Mouse (Mus musculus): Measurements from ENCODE around the gene Trappc2l. TPM values are rescaled to one million over a fixed set of nuclear protein-coding genes. Genes with fewer than 3 reads are reported as not detected.
A peak's percentile ranks its signal among the peaks of the same experiment; 100 is the strongest.

The Trappc2l gene
- polyA plus RNA-seq (2015; fragmentation: Nextera tagmentation; extraction: Ambion mirVana) = 29.3 and 30.7 TPM in 2 replicates

GRCm38 (mm10) chr8:122611295-122612133 lies at the start of gene Trappc2l, which contains the start of gene Galns:
Gene Trappc2l, plus strand, starts transcription at chr8:122611640.
Gene Galns, minus strand, starts transcription at chr8:122611463.
- H3K9me3 ChIP-seq (ENCODE audit: low read length) = no peaks in the 10 kb centered on the region
- H3K27ac ChIP-seq (ENCODE audit: low read depth) = peak within 1 kb of the TSS; percentile 93
- H3K4me3 ChIP-seq (ENCODE audit: low read depth, low read length) = peak within 1 kb of the TSS; percentile 72
- TF ChIP-seq CTCF (IDR thresholded peaks at IDR 0.05; ENCODE audit: low read depth) (peak; percentile 75), EP300 (IDR thresholded peaks at IDR 0.05; ENCODE audit: low read depth) (no peak)
- peaks cover 24% of the 10 kb centered on the region for H3K4me1 ChIP-seq (ENCODE audit: insufficient read depth)
- H3K4me2 ChIP-seq (ENCODE audit: low read depth, low read length) = peak within 1 kb of the TSS; percentile 99
- WGBS (ENCODE audit: insufficient replicate concordance) = 0% methylated on average over 32 of the region's 57 CpGs
- DNase-seq (peak; percentile 99), ATAC-seq (peak; percentile 96)
- H3K9ac ChIP-seq (replicated peaks) = peak within 1 kb of the TSS; percentile 85
- no peaks in the 10 kb centered on the region for H3K27me3 ChIP-seq (ENCODE audit: insufficient read depth, low read length)
- peaks cover 7% of the 10 kb centered on the region for H3K36me3 ChIP-seq (replicated peaks; ENCODE audit: insufficient read depth, low read length)

- H3K4me3 ChIP-seq (ENCODE audit: low read depth, low read length) = no peak overlapping the region
- H3K4me1 ChIP-seq (ENCODE audit: insufficient read depth) = peaks cover 28% of the 10 kb centered on the region
- H3K9ac ChIP-seq (replicated peaks) = no peak overlapping the region
- peak overlapping the region; percentile 27; the same call in 1 of the 2 replicates for H3K4me2 ChIP-seq (ENCODE audit: low read depth, low read length)
- peak overlapping the region; percentile 71 for H3K27ac ChIP-seq (ENCODE audit: low read depth)
- TF ChIP-seq CTCF (IDR thresholded peaks at IDR 0.05; ENCODE audit: low read depth) (no peak), EP300 (IDR thresholded peaks at IDR 0.05; ENCODE audit: low read depth) (no peak)
- DNase-seq (peak; percentile 14), ATAC-seq (no peak)
- WGBS (ENCODE audit: insufficient replicate concordance) = 69% methylated on average over 25 of the region's 25 CpGs
- no peaks in the 10 kb centered on the region for H3K27me3 ChIP-seq (ENCODE audit: insufficient read depth, low read length)
- no peaks in the 10 kb centered on the region for H3K9me3 ChIP-seq (ENCODE audit: low read length)
- H3K36me3 ChIP-seq (replicated peaks; ENCODE audit: insufficient read depth, low read length) = peaks cover 3% of the 10 kb centered on the region
Observed at GRCm38 (mm10) chr8:122564363-122565352, 46.8 kb upstream of the Trappc2l start.

DNA sequence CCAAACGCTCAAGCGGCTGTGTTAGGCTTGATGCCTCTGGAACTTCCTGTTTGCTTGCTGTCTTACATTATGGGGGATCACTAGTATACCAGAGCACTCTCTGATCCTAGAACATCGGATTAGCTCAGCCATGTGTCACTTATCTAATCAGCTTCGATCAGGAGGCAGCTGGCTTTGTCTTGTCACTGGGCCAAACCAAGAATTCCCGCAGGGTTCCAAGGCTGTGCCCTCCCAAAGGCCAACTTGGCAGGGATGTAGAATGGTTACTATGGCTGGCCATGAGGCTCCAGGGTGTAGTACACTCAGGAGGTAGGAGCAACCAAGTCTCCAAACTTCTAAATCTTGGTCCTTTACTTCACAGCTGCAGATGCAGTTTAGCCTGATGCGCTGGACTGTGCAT lies 44.7 kb upstream of the Trappc2l start:
- Histone ChIP-seq H3K9ac (replicated peaks) (peak overlapping the region; percentile 94), H3K27me3 (ENCODE audit: insufficient read depth, low read length) (no peaks in the 10 kb centered on the region), H3K4me3 (ENCODE audit: low read depth, low read length) (peak overlapping the region; percentile 87)

DNA sequence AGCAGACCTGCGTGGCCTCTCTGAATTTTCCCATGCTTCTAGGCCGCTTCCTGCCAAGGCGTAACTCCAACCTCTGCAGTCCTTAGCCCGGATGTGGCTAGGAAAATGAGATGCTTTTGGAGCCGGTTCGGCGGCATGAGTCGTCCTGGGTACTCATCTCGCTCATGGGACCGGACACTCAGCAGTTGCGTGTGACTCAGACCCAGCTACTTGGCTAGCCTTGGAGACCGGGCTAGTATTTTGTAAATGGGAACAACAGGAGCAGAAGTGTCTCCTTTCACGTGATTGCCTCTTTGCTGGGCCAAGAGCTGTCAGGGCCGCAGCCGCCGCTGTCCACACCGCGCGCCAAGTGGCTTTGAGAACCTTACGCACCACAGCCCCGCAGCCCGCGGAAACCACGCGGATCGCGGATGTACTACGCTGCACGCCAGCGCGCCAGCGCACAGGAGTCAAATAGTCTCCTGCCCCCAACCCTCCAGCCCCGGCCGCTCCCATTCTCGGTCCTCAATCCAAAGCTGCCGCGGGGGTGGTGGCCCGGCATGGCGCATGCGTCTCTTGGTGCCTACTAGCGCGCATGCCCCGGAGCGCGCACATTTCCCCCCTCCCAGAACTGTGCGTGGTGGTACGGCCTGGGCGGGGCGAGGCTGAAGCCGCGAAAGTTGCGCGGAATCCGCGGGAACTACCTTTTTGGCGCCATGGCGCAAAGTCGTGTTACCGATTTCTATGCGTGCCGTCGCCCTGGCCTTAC lies 43.9 kb upstream of the Trappc2l start, which contains the start of gene Cdt1:
Cdt1 (plus strand) TSS at position 655 of the 748 bp plus-strand sequence.
- no peaks in the 10 kb centered on the region for H3K9me3 ChIP-seq (ENCODE audit: low read length)
- WGBS (ENCODE audit: insufficient replicate concordance) = under 1% methylated on average over 61 of the region's 62 CpGs
- peaks cover 25% of the 10 kb centered on the region for H3K4me1 ChIP-seq (ENCODE audit: insufficient read depth)
- peaks cover 31% of the 10 kb centered on the region for H3K36me3 ChIP-seq (replicated peaks; ENCODE audit: insufficient read depth, low read length)
- DNase-seq (peak; percentile 97), ATAC-seq (peak; percentile 95)
- peak within 1 kb of the TSS; percentile 89 for H3K4me2 ChIP-seq (ENCODE audit: low read depth, low read length)
- TF ChIP-seq CTCF (IDR thresholded peaks at IDR 0.05; ENCODE audit: low read depth) (no peak), EP300 (IDR thresholded peaks at IDR 0.05; ENCODE audit: low read depth) (0 out of 2 replicates have a peak, but pooled peaks have one; percentile 57)
- peak within 1 kb of the TSS; percentile 87 for H3K4me3 ChIP-seq (ENCODE audit: low read depth, low read length)
- H3K27ac ChIP-seq (ENCODE audit: low read depth) = peak within 1 kb of the TSS; percentile 95
- H3K9ac ChIP-seq (replicated peaks) = peak within 1 kb of the TSS; percentile 94
- no peaks in the 10 kb centered on the region for H3K27me3 ChIP-seq (ENCODE audit: insufficient read depth, low read length)

More for the DNA sequence above, 44.7 kb upstream of the Trappc2l start:
- no peak for DNase-seq
- H3K4me2 ChIP-seq (ENCODE audit: low read depth, low read length) = peak overlapping the region; percentile 89
- H3K27ac ChIP-seq (ENCODE audit: low read depth) = peak overlapping the region; percentile 95
- no peak for ATAC-seq
- peaks cover 25% of the 10 kb centered on the region for H3K4me1 ChIP-seq (ENCODE audit: insufficient read depth)
- H3K36me3 ChIP-seq (replicated peaks; ENCODE audit: insufficient read depth, low read length) = peaks cover 23% of the 10 kb centered on the region
- TF ChIP-seq EP300 (IDR thresholded peaks at IDR 0.05; ENCODE audit: low read depth) = no peak
- TF ChIP-seq CTCF (IDR thresholded peaks at IDR 0.05; ENCODE audit: low read depth) = no peak
- WGBS (ENCODE audit: insufficient replicate concordance) = 21% methylated on average over 6 of the region's 6 CpGs
- no peaks in the 10 kb centered on the region for H3K9me3 ChIP-seq (ENCODE audit: low read length)

- no peak for DNase-seq
Observed at GRCm38 (mm10) chr8:122568109-122568504, 43.3 kb upstream of the Trappc2l start.

More at GRCm38 (mm10) chr8:122568109-122568504, 43.3 kb upstream of the Trappc2l start:
- Histone ChIP-seq H3K27ac (ENCODE audit: low read depth) (peak overlapping the region; percentile 95), H3K27me3 (ENCODE audit: insufficient read depth, low read length) (no peaks in the 10 kb centered on the region), H3K9ac (replicated peaks) (peak overlapping the region; percentile 94), H3K4me3 (ENCODE audit: low read depth, low read length) (peak overlapping the region; percentile 87), H3K36me3 (replicated peaks; ENCODE audit: insufficient read depth, low read length) (peaks cover 36% of the 10 kb centered on the region), H3K4me2 (ENCODE audit: low read depth, low read length) (peak overlapping the region; percentile 89), H3K9me3 (ENCODE audit: low read length) (no peaks in the 10 kb centered on the region), H3K4me1 (ENCODE audit: insufficient read depth) (peaks cover 25% of the 10 kb centered on the region)
- no peak for TF ChIP-seq CTCF (IDR thresholded peaks at IDR 0.05; ENCODE audit: low read depth)
- 0 out of 2 replicates have a peak, but pooled peaks have one; percentile 5 for TF ChIP-seq EP300 (IDR thresholded peaks at IDR 0.05; ENCODE audit: low read depth)
- 2% methylated on average over 34 of the region's 34 CpGs for WGBS (ENCODE audit: insufficient replicate concordance)
- ATAC-seq = peak; percentile 41

Measured in liver, postnatal 0 days (tissue).